In the genomic region with DNA sequence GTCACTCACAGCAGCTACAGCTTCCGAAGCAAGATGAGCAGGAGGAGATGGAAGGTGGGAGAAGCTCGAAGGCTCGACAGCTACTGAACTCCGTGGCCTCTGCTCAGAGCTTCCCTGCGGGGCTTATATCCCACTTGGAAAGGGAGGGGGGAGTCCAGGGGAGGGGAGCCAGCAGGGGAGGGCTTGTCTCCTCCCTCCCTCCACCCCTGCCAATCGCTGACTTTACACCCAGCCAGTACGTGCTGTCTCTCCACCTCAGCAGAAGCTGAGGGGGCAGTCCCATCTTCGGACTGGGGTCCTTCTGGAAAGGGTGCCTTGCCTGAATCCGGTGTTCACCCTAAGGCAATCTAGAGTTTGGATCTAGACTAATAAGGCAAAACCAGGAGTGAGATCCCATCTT, we compare ENCODE assay signal across 14 mouse cellular contexts. TPM values are rescaled to one million over a fixed set of nuclear protein-coding genes. Genes with fewer than 3 reads are reported as not detected.
DNase-seq lines count a peak whose midpoint lies in the region; ATAC-seq and TF ChIP-seq lines count a peak whose summit lies in the region.
"Had no signal": no experiment of that assay in that cellular context is flagged by ENCODE, and none has a peak within 500 bp of the region (broad histone marks: within the 10 kb centered on the region; RNA-seq: fewer than 3 reads in every experiment).

A gene (minus strand): TSS at position 101 of the 400 bp plus-strand sequence.

- TF ChIP-seq EP300 in heart, postnatal 0 days (IDR thresholded peaks at IDR 0.05; ENCODE audit: low read depth) = no peak

- 14% methylated on average over 9 of the region's 9 CpGs for WGBS in heart, postnatal 0 days
- 12% methylated on average over 9 of the region's 9 CpGs for WGBS in midbrain, embryonic 12.5 days
- WGBS in midbrain, embryonic 11.5 days = 12% methylated on average over 9 of the region's 9 CpGs
- 12% methylated on average over 9 of the region's 9 CpGs for WGBS in hindbrain, embryonic 16.5 days
- WGBS in stomach, embryonic 15.5 days = 14% methylated on average over 9 of the region's 9 CpGs

- H3K9ac ChIP-seq in heart, postnatal 0 days (replicated peaks; ENCODE audit: low read depth, low read length) = no peak within 1 kb of the TSS
- no peak within 1 kb of the TSS for H3K9ac ChIP-seq in midbrain, embryonic 12.5 days (replicated peaks)
- H3K9ac ChIP-seq in midbrain, embryonic 11.5 days (ENCODE audit: low read length) = no peak within 1 kb of the TSS
- H3K9ac ChIP-seq in hindbrain, embryonic 16.5 days (ENCODE audit: low read depth, low read length) = no peak within 1 kb of the TSS
- no peak within 1 kb of the TSS for H3K9ac ChIP-seq in stomach, embryonic 15.5 days
- H3K9ac ChIP-seq: forebrain, embryonic 15.5 days had no signal

- 0 out of 2 replicates have a peak within 1 kb of the TSS, but pooled peaks have one; percentile 9 for H3K4me3 ChIP-seq in heart, postnatal 0 days (ENCODE audit: low read depth, low read length)
- 0 out of 2 replicates have a peak within 1 kb of the TSS, but pooled peaks have one; percentile 9 for H3K4me3 ChIP-seq in midbrain, embryonic 12.5 days
- no peak within 1 kb of the TSS for H3K4me3 ChIP-seq in midbrain, embryonic 11.5 days (ENCODE audit: low read depth, low read length)
- no peak within 1 kb of the TSS for H3K4me3 ChIP-seq in hindbrain, embryonic 16.5 days (ENCODE audit: low read length)
- H3K4me3 ChIP-seq in stomach, embryonic 15.5 days (replicated peaks) = peak within 1 kb of the TSS; percentile 19
- H3K4me3 ChIP-seq: forebrain, embryonic 15.5 days had no signal

- no peaks in the 10 kb centered on the region for H3K36me3 ChIP-seq in heart, postnatal 0 days (replicated peaks; ENCODE audit: control insufficient read depth, insufficient read depth, low read length)
- H3K36me3 ChIP-seq in midbrain, embryonic 12.5 days = no peaks in the 10 kb centered on the region
- no peaks in the 10 kb centered on the region for H3K36me3 ChIP-seq in midbrain, embryonic 11.5 days (ENCODE audit: control insufficient read depth, insufficient read depth, low read length)
- no peaks in the 10 kb centered on the region for H3K36me3 ChIP-seq in hindbrain, embryonic 16.5 days (ENCODE audit: control insufficient read depth, insufficient read depth, low read length)
- no peaks in the 10 kb centered on the region for H3K36me3 ChIP-seq in stomach, embryonic 15.5 days
- H3K36me3 ChIP-seq: forebrain, embryonic 15.5 days had no signal

- DNase-seq in heart, postnatal 0 days (ENCODE audit: low spot score) = no peak
- DNase-seq in heart, postnatal 14 days = no peak
- no peak for DNase-seq in midbrain, embryonic 11.5 days (ENCODE audit: low spot score, missing footprints)
- DNase-seq in layer of hippocampus, postnatal 10 days (ENCODE audit: low spot score in 2 of 2) = no peak
- DNase-seq in cerebellum, postnatal 4 days (ENCODE audit: low spot score in 2 of 2) = no peak
- DNase-seq: gastrocnemius, postnatal 36 days; kidney, adult 9 months; lung, adult 2 months had no signal

- H3K27me3 ChIP-seq in heart, postnatal 0 days (ENCODE audit: control insufficient read depth, insufficient read depth, low read length) = peaks cover 63% of the 10 kb centered on the region
- H3K27me3 ChIP-seq in midbrain, embryonic 12.5 days = peaks cover 66% of the 10 kb centered on the region
- peaks cover 43% of the 10 kb centered on the region for H3K27me3 ChIP-seq in midbrain, embryonic 11.5 days (ENCODE audit: control insufficient read depth, insufficient read depth, low read length)
- peaks cover 49% of the 10 kb centered on the region for H3K27me3 ChIP-seq in hindbrain, embryonic 16.5 days (replicated peaks; ENCODE audit: control insufficient read depth, insufficient read depth, low read length)
- peaks cover 56% of the 10 kb centered on the region for H3K27me3 ChIP-seq in stomach, embryonic 15.5 days (replicated peaks)

- H3K4me1 ChIP-seq in heart, postnatal 0 days (ENCODE audit: control insufficient read depth, insufficient read depth) = no peaks in the 10 kb centered on the region
- H3K4me1 ChIP-seq in midbrain, embryonic 12.5 days = peaks cover 3% of the 10 kb centered on the region; the same call in 1 of the 2 replicates
- peaks cover 2% of the 10 kb centered on the region for H3K4me1 ChIP-seq in midbrain, embryonic 11.5 days (ENCODE audit: control insufficient read depth, insufficient read depth, low read length)
- H3K4me1 ChIP-seq in hindbrain, embryonic 16.5 days (ENCODE audit: control insufficient read depth, insufficient read depth, low read depth, low read length) = peaks cover 3% of the 10 kb centered on the region
- H3K4me1 ChIP-seq in stomach, embryonic 15.5 days = peaks cover 5% of the 10 kb centered on the region; the same call in 1 of the 2 replicates

- TF ChIP-seq CTCF in heart, postnatal 0 days (IDR thresholded peaks at IDR 0.05; ENCODE audit: low read depth) = no peak

- no peaks in the 10 kb centered on the region for H3K9me3 ChIP-seq in heart, postnatal 0 days (replicated peaks; ENCODE audit: control insufficient read depth, low read length)
- H3K9me3 ChIP-seq in midbrain, embryonic 12.5 days = no peaks in the 10 kb centered on the region
- H3K9me3 ChIP-seq in midbrain, embryonic 11.5 days (ENCODE audit: control insufficient read depth, low read length) = no peaks in the 10 kb centered on the region
- no peaks in the 10 kb centered on the region for H3K9me3 ChIP-seq in hindbrain, embryonic 16.5 days (ENCODE audit: control insufficient read depth, low read length)
- no peaks in the 10 kb centered on the region for H3K9me3 ChIP-seq in stomach, embryonic 15.5 days
- H3K9me3 ChIP-seq: forebrain, embryonic 15.5 days had no signal

- intact Hi-C loops in heart, postnatal 14 days (cut with DNase I) = no loop called here

- ATAC-seq in heart, postnatal 0 days (ENCODE audit: insufficient read depth, low read depth) = no peak
- no peak for ATAC-seq in midbrain, embryonic 12.5 days (ENCODE audit: low FRiP score, low read depth)
- no peak for ATAC-seq in midbrain, embryonic 11.5 days (ENCODE audit: low FRiP score)
- ATAC-seq in hindbrain, embryonic 16.5 days = no peak
- no peak for ATAC-seq in stomach, embryonic 15.5 days (ENCODE audit: insufficient read depth, low FRiP score, low read depth)
- ATAC-seq: forebrain, embryonic 15.5 days had no signal

- no peak within 1 kb of the TSS for H3K4me2 ChIP-seq in heart, postnatal 0 days (ENCODE audit: low read depth, low read length)
- no peak within 1 kb of the TSS for H3K4me2 ChIP-seq in midbrain, embryonic 12.5 days (replicated peaks)
- H3K4me2 ChIP-seq in midbrain, embryonic 11.5 days = no peak within 1 kb of the TSS
- H3K4me2 ChIP-seq in hindbrain, embryonic 16.5 days (ENCODE audit: low read length) = peak within 1 kb of the TSS; percentile 12; the same call in 1 of the 2 replicates
- peak within 1 kb of the TSS; percentile 43 for H3K4me2 ChIP-seq in stomach, embryonic 15.5 days
- H3K4me2 ChIP-seq: forebrain, embryonic 15.5 days had no signal

- no peak within 1 kb of the TSS for H3K27ac ChIP-seq in heart, postnatal 0 days (ENCODE audit: low read depth)
- H3K27ac ChIP-seq in midbrain, embryonic 12.5 days (replicated peaks) = no peak within 1 kb of the TSS
- H3K27ac ChIP-seq in midbrain, embryonic 11.5 days (ENCODE audit: low read depth, low read length) = no peak within 1 kb of the TSS
- no peak within 1 kb of the TSS for H3K27ac ChIP-seq in hindbrain, embryonic 16.5 days (ENCODE audit: low read depth, low read length)
- no peak within 1 kb of the TSS for H3K27ac ChIP-seq in stomach, embryonic 15.5 days
- H3K27ac ChIP-seq: forebrain, embryonic 15.5 days had no signal

RNA-seq across cellular contexts. Expression of the gene that starts here (rescaled TPM):
- not detected in 2 replicates for total RNA-seq in heart, postnatal 0 days (2014; rRNA removed; ENCODE audit: low replicate concordance)
- not detected in 2 replicates for polyA plus RNA-seq in heart, postnatal 0 days (2015; fragmentation: Nextera tagmentation; extraction: Ambion mirVana)
- total RNA-seq in heart, postnatal 14 days (2021) = not detected
- polyA plus RNA-seq in midbrain, embryonic 12.5 days (2016; fragmentation: Nextera tagmentation; extraction: Ambion mirVana) = not detected in 2 replicates
- 0.44 TPM in 1 of 2 replicates, not detected in the other for polyA plus RNA-seq in midbrain, embryonic 11.5 days (2014; fragmentation: Nextera tagmentation; extraction: Ambion mirVana)
- 3.4 and 3.7 TPM in 2 replicates for polyA plus RNA-seq in hindbrain, embryonic 16.5 days (2015; fragmentation: Nextera tagmentation; extraction: Ambion mirVana)
- polyA plus RNA-seq in stomach, embryonic 15.5 days (2015; fragmentation: Nextera tagmentation; extraction: Ambion mirVana) = 65.1 and 89.6 TPM in 2 replicates
- total RNA-seq in layer of hippocampus, postnatal 10 days (2021) = not detected
- total RNA-seq: common myeloid progenitor, adult 5-6 weeks; gastrocnemius, postnatal 36 days; left cerebral cortex, adult 18-20 months had no signal
- polyA plus RNA-seq: forebrain, embryonic 15.5 days; lung, adult 2 months had no signal

Comparison
In these comparisons a context has a peak if more than half of its experiments do, and no peak if none do; other contexts are left out.
1. RNA of the gene that starts here (polyA plus RNA-seq): 65.1 to 89.6 TPM in stomach, embryonic 15.5 days; 3.4 to 3.7 TPM in hindbrain, embryonic 16.5 days, 0.44 TPM in midbrain, embryonic 11.5 days, not detected in heart, postnatal 0 days and not detected in midbrain, embryonic 12.5 days; every median in the first group is over 10 times any median in the second.
2. H3K4me3 ChIP-seq: peak in heart, postnatal 0 days (single experiment), midbrain, embryonic 12.5 days (single experiment) and stomach, embryonic 15.5 days (single experiment); none in midbrain, embryonic 11.5 days (single experiment) and hindbrain, embryonic 16.5 days (single experiment).
3. H3K4me2 ChIP-seq: peak in hindbrain, embryonic 16.5 days (single experiment) and stomach, embryonic 15.5 days (single experiment); none in heart, postnatal 0 days (single experiment), midbrain, embryonic 12.5 days (single experiment) and midbrain, embryonic 11.5 days (single experiment).